Mouse (Mus musculus) limb, embryonic 13.5 days (tissue): Measurements from ENCODE around the gene Trim61. TPM values are rescaled to one million over a fixed set of nuclear protein-coding genes. Genes with fewer than 3 reads are reported as not detected.

Experiments
- ATAC-seq: fragments of 200-750 bp; cut with Nextera tagmentation; 2 replicates; pipeline ENCODE4 v1.8.0; 2017; ENCODE audit warnings: low read depth, moderate number of reproducible peaks, moderate TSS enrichment; ENCODE audit not compliant: low FRiP score
- H3K27ac ChIP-seq: fragments of 300-500 bp; sonication (generic); 2 replicates; pipeline ENCODE4 v1.5.1; 2015; ENCODE audit warnings: inconsistent platforms, mild to moderate bottlenecking, moderate library complexity
- H3K27me3 ChIP-seq: fragments of 300-500 bp; sonication (generic); 2 replicates; pipeline ENCODE4 v1.6.1; 2015; ENCODE audit warnings: mild to moderate bottlenecking, inconsistent platforms
- H3K36me3 ChIP-seq: fragments of 300-500 bp; sonication (generic); 2 replicates; pipeline ENCODE4 v1.6.1; 2015; ENCODE audit warnings: inconsistent platforms, mild to moderate bottlenecking, moderate library complexity
- H3K4me1 ChIP-seq: fragments of 300-500 bp; sonication (generic); 2 replicates; pipeline ENCODE4 v1.6.1; 2015; ENCODE audit warnings: inconsistent platforms
- H3K4me2 ChIP-seq: fragments of 300-500 bp; sonication (generic); replicated peaks from 2 replicates; pipeline ENCODE4 v1.6.1; 2015; ENCODE audit warnings: inconsistent platforms, mild to moderate bottlenecking, moderate library complexity
- H3K4me3 ChIP-seq: fragments of 300-500 bp; sonication (generic); 2 replicates; pipeline ENCODE4 v1.5.1; 2015; ENCODE audit warnings: moderate library complexity, mild to moderate bottlenecking, inconsistent platforms
- H3K9ac ChIP-seq: fragments of 300-500 bp; sonication (generic); 2 replicates; pipeline ENCODE4 v1.6.1; 2015; ENCODE audit warnings: mild to moderate bottlenecking, inconsistent platforms
- H3K9me3 ChIP-seq: fragments of 300-500 bp; sonication (generic); 2 replicates; pipeline ENCODE4 v1.6.1; 2016; ENCODE audit warnings: inconsistent platforms
- WGBS: fragments of 180-500 bp; shearing (Covaris S2); methylation state at CpG from one replicate; pipeline ENCODE4 v1.1.7; 2015; 5-methylcytosine and 5-hydroxymethylcytosine counted together
- polyA plus RNA-seq: library from polyadenylated mRNA; unstranded; fragments of >200 nt; fragmentation: Nextera tagmentation; extraction: Ambion mirVana; gene quantifications from 2 replicates; pipeline ENCODE4 v1.2.1, GENCODE M21; 2015

Gene Trim61
- polyA plus RNA-seq, 1 experiment from 2014 or later = 0.25 TPM

DNA sequence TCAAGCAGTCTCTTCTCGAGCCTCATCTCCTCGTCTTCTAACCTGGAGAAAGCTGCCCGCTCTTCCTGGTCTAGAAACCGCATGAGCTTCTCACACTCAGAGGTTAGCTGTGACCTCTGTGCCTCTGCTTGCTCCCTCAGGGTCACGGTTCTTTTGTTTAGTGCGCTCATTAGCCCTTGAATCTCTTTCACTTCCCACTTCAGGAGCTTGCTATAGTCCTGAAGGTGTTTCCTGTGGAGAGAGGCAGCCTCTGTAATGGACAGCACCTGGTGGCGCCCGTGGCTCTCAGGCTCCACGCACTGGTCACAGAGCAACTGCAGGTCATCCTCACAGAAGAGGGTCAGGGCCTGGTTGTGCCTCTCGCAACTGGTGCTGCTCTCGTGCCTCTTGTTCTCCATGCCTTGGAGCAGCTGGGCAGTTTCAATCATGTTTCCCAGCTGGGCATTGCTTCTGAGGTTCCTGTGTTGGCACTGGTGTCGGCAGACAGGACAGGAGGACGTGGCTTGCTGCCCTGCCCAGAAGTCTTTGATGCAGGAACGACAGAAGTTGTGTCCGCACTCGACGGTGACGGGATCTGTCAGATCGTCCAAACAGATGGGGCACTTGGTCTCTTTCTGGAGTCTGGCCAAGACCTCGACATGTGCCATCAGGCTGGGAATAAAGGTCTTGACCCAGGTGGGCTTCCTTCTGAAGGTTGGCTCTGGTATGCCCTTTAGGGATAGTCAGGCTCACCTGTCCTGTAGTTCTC lies 35.0 kb downstream of the Trim61 start:
- 69% methylated on average over 20 of the region's 20 CpGs for WGBS
- H3K9ac ChIP-seq = no peak overlapping the region
- no peaks in the 10 kb centered on the region for H3K9me3 ChIP-seq
- H3K27ac ChIP-seq = no peak overlapping the region
- H3K27me3 ChIP-seq = no peaks in the 10 kb centered on the region
- ATAC-seq = no peak
- H3K36me3 ChIP-seq = no peaks in the 10 kb centered on the region
- H3K4me2 ChIP-seq = no peak overlapping the region
- H3K4me1 ChIP-seq = no peaks in the 10 kb centered on the region
- H3K4me3 ChIP-seq = no peak overlapping the region

Other genes starting within 250 kb of the Trim61 start
- gene Klhl2, start 168.5 kb downstream of the Trim61 start, polyA plus RNA-seq = 8.7 and 9.8 TPM in 2 replicates
- 21.7 and 22.2 TPM in 2 replicates for gene Tmem192, start 71.3 kb downstream of the Trim61 start, polyA plus RNA-seq
- not detected in 2 replicates for gene Trim75, start 30.7 kb downstream of the Trim61 start, polyA plus RNA-seq
- 0.05 and 0.11 TPM in 2 replicates for gene Trim60, start 61 bp upstream of the Trim61 start, polyA plus RNA-seq
- 12.4 and 14.1 TPM in 2 replicates for gene Apela, start 18.8 kb upstream of the Trim61 start, polyA plus RNA-seq
- gene Gm10663, start 56.5 kb upstream of the Trim61 start, polyA plus RNA-seq = not detected in 2 replicates
- 0.09 and 0.20 TPM in 2 replicates for gene BC030870, start 111.0 kb upstream of the Trim61 start, polyA plus RNA-seq